Mouse (Mus musculus) gonadal fat pad, adult 2 months (tissue): ENCODE data around the gene Ganab. TPM values are rescaled to one million over a fixed set of nuclear protein-coding genes. Genes with fewer than 3 reads are reported as not detected.

Source experiments
- DNase-seq: peaks from one replicate; pipeline ENCODE4 v3.0.0-alpha.2; 2012; ENCODE audit warnings: low read depth
- polyA plus RNA-seq: library from polyadenylated mRNA; depleted of rRNA; stranded (reverse); fragments of >200 nt; gene quantifications from 2 replicates; pipeline ENCODE4 v1.2.3, GENCODE M21; 2012

Ganab gene
- polyA plus RNA-seq, 1 experiment, result 134 TPM

- DNase-seq, result no peak
Measured at GRCm38 (mm10) chr19:8929224-8930088, 31.6 kb downstream of the Ganab start, which contains the start of the genes Rom1 and Eml3. Rom1 (minus strand) TSS chr19:8929356. Eml3 (plus strand) TSS chr19:8929552.

GRCm38 (mm10) chr19:8930117-8930516 lies 32.2 kb downstream of the Ganab start:
- DNase-seq, result no peak

- DNase-seq, result no peak
Measured at GRCm38 (mm10) chr19:8930771-8931170, 32.9 kb downstream of the Ganab start.

GRCm38 (mm10) chr19:8936736-8937135 lies 38.9 kb downstream of the Ganab start:
- DNase-seq, result no peak

GRCm38 (mm10) chr19:8940526-8941133 lies 42.8 kb downstream of the Ganab start:
- no peak for DNase-seq

GRCm38 (mm10) chr19:8941136-8941514 lies 43.3 kb downstream of the Ganab start:
- no peak for DNase-seq

- no peak for DNase-seq
Measured at GRCm38 (mm10) chr19:8941515-8942217, 43.8 kb downstream of the Ganab start, which contains the start of gene Mta2. Mta2 (plus strand) TSS chr19:8941875.

GRCm38 (mm10) chr19:8942276-8942964 lies 44.5 kb downstream of the Ganab start:
- no peak for DNase-seq

- DNase-seq, result no peak
Measured at GRCm38 (mm10) chr19:8943047-8943446, 45.2 kb downstream of the Ganab start.

GRCm38 (mm10) chr19:8944062-8944461 lies 46.2 kb downstream of the Ganab start:
- DNase-seq, result no peak

- DNase-seq, result no peak
Measured at GRCm38 (mm10) chr19:8944750-8945149, 46.9 kb downstream of the Ganab start.

- DNase-seq, result no peak
Measured at GRCm38 (mm10) chr19:8945251-8945650, 47.4 kb downstream of the Ganab start.

- DNase-seq, result no peak
Measured at GRCm38 (mm10) chr19:8946929-8947328, 49.1 kb downstream of the Ganab start.

GRCm38 (mm10) chr19:8950190-8950589 lies 52.3 kb downstream of the Ganab start:
- DNase-seq, result no peak

- DNase-seq, result no peak
Measured at GRCm38 (mm10) chr19:8952241-8952640, 54.4 kb downstream of the Ganab start.

GRCm38 (mm10) chr19:8953135-8954039 lies 55.5 kb downstream of the Ganab start, which contains the start of gene Tut1:
Tut1 (plus strand) TSS chr19:8953847.
- DNase-seq, result peak; percentile 85

- DNase-seq, result no peak
Measured at GRCm38 (mm10) chr19:8954171-8954570, 56.3 kb downstream of the Ganab start.

- no peak for DNase-seq
Measured at GRCm38 (mm10) chr19:8962256-8962655, 64.4 kb downstream of the Ganab start.

GRCm38 (mm10) chr19:8965075-8965474 lies 67.2 kb downstream of the Ganab start:
- no peak for DNase-seq

GRCm38 (mm10) chr19:8965771-8966170 lies 67.9 kb downstream of the Ganab start:
- DNase-seq, result no peak

GRCm38 (mm10) chr19:8966198-8966589 lies 68.3 kb downstream of the Ganab start:
- no peak for DNase-seq
